Mouse (Mus musculus) splenic B cell, adult 2 months (primary cell): Measurements from ENCODE around the gene Gm9837.
A peak's percentile ranks its signal among the peaks of the same experiment; 100 is the strongest.

Experiments used
- DNase-seq: peaks from one replicate; pipeline ENCODE4 v3.0.0-alpha.2; 2011; ENCODE audit warnings: low read depth, low spot score
- H3K27me3 ChIP-seq: 2 replicates; pipeline ENCODE4 v1.6.1; 2012; ENCODE audit warnings: mild to moderate bottlenecking, low read length, moderate library complexity, mixed read lengths; ENCODE audit not compliant: control insufficient read depth, poor library complexity, insufficient read depth, severe bottlenecking
- H3K36me3 ChIP-seq: 2 replicates; pipeline ENCODE4 v1.6.1; 2012; ENCODE audit warnings: mild to moderate bottlenecking, low read length, moderate library complexity, mixed read lengths; ENCODE audit not compliant: control insufficient read depth, poor library complexity, insufficient read depth, severe bottlenecking

Gm9837 gene

DNA sequence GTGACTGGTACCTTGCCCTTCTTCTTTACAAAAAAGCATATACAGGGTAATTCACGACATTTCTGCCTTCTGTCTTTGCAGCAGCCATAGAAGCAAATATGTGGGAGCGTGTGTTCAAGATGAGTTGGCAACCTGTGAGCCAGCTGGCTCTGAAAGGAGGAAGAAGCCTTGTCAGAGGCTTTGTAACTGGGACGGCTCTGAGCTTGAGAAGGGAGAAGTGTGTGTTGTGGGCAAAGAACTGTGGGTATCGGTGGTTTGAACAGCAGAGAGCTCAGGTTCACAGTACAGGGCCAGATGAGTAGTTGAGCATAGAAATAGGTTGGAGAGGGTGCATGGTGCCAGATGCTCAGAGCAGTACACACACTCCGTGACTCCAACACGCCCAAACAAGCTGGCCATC, 26.7 kb upstream of the Gm9837 start:
- no peaks in the 10 kb centered on the region for H3K36me3 ChIP-seq
- H3K27me3 ChIP-seq, result no peaks in the 10 kb centered on the region
- DNase-seq, result no peak

DNA sequence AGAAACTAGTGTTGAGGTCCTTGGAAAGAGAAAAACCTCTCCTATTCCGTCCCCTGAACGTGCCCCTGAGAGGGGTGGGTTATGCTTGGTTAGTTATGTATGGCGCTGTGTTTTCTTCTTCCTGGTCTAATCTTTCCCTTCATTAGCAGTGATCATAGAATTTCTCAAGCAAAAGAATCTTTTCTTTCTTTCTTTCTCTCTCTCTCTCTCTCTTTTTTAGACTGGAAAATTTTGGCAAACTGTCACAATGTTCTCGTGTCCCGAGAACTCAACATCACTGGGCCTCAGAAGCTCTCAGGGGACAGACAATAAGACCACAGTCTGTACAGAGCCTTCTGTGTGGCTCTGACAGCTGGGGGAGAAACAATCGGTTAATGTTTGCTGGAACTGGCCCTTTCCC, 25.1 kb upstream of the Gm9837 start:
- no peaks in the 10 kb centered on the region for H3K27me3 ChIP-seq
- no peaks in the 10 kb centered on the region for H3K36me3 ChIP-seq
- no peak for DNase-seq

DNA sequence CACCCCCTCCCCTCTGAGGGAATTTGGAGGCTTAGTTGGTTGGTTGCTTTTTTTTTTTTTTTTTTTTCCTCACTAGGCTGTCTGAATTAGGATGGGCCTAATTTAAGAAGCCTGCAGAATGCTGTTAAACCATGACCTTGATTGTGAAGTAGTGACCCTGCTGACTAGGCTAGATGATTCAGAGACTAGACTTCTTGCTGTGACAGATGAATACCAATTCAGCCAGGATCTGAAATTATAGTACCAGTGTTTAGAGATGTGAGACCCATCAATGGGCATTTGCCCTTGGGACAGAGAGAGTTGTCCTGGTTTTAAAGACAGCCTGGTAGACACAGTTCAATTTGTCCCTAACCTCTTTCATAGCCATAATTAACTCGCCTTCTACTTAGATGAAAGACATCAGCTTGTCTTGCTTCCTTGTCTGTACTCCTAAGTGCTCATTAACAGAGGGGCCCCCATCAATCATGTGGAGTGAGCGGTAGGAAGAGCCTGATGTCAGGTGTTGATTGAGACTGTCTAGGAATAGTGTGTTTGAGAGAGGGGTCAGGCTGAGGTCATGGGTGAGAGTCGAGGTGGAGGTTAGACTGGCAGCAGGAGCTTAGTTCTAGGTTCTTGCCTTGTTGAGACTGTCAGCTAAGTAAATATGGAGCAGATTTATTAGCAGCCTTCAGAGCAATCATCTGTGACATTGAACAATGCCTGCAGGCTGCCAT, 23.1 kb upstream of the Gm9837 start:
- Histone ChIP-seq H3K27me3 (no peaks in the 10 kb centered on the region), H3K36me3 (no peaks in the 10 kb centered on the region)
- no peak for DNase-seq

- no peaks in the 10 kb centered on the region for H3K27me3 ChIP-seq
- no peak for DNase-seq
- H3K36me3 ChIP-seq, result no peaks in the 10 kb centered on the region
These were observed 21.7 kb upstream of the Gm9837 start for GRCm38 (mm10) chr11:53491954-53492401.

DNA sequence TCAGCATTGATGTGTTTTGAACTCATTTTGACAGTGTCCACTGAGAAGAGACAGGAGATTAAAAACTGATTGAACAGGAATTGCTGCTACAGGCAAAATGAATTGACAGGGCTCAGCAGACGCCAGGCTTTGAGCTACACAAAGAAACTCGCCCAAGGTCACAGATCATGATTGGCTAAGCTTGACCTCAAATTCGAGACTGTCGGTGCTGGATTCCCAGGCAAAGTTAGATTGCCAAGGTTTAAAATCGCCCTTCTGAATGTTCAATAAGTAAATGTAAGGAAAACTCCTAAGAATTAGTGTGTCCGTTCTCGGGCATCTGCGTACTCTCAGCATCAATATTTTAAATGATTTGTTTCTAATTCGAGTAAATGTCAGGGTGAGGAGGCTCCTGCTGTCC, 19.1 kb upstream of the Gm9837 start:
- no peaks in the 10 kb centered on the region for H3K27me3 ChIP-seq
- DNase-seq, result no peak
- H3K36me3 ChIP-seq, result no peaks in the 10 kb centered on the region

DNA sequence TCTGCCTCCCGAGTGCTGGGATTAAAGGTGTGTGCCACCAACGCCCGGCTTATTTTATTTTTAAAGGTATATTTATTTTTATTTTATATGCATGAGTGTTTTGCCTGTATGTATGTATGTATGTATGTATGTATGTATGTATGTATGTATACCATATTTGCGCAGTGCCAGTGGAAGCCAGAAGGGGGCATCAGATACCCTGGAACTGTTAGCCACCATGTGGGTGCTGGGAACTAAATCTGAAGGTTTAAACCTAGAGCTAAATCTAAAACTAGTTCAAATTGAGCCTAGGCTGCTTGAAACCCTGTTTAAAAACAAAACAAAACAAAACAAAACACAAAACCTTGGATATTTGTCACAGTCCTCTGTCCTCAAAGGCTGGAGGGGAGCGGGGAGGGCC, 18.7 kb upstream of the Gm9837 start:
- DNase-seq, result no peak
- Histone ChIP-seq H3K27me3 (no peaks in the 10 kb centered on the region), H3K36me3 (no peaks in the 10 kb centered on the region)

DNA sequence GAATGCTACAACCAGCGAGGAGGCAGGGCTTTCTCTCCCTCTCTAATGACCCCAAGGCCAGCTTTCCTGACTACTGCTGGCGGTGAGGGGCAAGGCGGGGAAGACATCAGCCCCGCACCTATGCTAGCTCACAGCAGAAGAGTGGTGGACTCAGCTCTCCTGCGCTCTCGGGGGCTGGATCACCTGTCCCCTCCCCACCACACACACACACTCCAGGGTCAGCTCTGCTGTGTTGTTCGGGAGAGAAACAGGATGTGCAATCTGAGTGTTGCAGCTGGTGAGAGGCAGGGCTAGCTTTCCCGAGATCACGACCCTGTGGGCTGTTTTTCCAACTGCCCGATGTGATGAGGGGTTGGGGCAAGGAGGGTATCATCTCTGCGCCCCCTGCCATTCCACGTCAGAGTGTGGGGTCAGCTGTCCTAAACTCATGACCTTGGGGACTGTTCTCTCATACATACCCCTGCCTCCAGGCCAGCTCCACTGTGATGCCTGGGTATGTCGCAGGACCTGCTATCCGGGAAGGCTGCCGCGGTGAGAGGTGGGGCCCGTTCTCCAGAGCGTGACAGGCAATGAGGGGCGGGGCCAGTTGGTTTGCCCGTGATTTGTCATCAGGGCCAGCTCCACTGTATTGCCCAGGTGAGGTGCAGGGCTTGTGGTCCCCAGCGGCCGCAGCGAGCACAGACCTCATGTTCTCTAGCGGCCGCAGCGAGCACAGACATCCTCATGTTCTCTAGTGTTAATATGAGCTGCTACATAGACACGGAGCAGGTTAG, 16.7 kb upstream of the Gm9837 start:
- Histone ChIP-seq H3K27me3 (no peaks in the 10 kb centered on the region), H3K36me3 (no peaks in the 10 kb centered on the region)
- peak; percentile 37 for DNase-seq

DNA sequence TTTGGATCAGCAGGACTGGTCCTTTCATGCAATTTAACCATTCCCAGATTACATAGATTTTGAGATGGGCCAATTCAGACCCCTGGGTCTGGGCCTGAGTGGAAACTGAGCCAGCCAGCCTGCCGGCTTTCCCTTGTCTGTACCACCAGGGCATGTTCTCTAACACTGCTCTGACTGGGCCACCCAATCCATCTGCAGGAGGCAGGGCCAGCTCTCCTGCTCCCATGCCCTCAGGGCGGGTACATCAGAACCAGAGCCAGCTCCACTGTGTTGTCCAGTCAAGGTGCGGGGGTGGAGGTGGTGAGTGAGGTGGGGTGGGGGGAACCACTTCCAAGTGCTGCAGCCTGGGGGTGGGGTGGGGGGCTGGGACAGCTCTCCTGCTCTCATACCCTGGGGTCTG, 16.1 kb upstream of the Gm9837 start:
- Histone ChIP-seq H3K27me3 (no peaks in the 10 kb centered on the region), H3K36me3 (no peaks in the 10 kb centered on the region)
- DNase-seq, result no peak

DNA sequence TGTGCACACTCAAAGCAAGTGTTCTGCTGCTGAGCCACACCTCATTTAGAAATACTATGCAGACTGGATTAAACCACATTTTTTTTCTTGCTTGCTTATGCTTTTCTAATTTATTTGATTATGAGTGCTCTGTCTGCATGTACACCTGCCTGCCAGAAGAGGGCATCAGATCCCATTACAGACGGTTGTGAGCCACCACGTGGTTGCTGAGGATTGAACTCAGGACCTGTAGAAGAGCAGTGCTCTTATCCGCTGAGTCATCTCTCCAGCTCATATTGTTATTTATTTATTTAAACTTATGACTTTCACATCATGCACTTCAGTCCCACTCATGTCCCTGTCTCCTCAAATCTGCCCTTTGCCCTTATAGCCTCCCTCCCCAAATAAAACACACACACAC, 15.4 kb upstream of the Gm9837 start:
- Histone ChIP-seq H3K36me3 (no peaks in the 10 kb centered on the region), H3K27me3 (no peaks in the 10 kb centered on the region)
- no peak for DNase-seq

DNA sequence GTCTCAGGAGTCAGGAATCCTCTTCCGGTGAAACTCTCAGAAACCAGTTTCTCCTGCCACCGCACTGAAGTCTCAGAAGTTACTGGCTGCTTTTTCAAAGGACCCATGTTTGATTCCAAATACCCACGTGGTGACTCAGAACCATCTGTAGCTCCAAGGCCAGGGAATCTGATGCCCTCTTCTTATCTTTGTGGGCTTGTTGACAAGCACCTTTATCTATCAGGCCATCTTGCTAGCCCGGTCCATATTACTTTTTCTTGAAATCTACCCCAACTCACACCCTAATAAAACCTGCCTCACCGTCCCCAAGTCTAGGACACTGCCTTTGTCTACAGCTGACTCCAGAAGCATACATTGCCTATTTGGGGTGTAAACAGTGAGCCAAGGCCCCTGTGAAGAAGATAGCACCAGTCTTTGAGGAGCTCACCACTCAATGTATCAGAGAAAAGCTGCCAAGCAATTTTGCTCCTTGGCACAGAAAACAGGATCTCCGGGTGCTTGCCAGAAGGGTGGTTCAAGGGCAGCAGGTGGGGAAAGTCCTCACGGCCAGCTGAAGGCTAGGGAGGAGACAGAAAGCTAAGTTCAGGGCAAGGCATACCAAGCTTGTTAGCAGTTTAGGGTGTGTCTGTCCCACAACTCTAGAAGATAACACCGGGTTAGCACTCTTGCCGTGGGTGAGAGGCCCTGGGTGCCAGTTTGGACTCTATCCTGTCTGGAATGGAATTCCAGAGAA, 13.0 kb upstream of the Gm9837 start:
- DNase-seq, result no peak
- H3K36me3 ChIP-seq, result no peaks in the 10 kb centered on the region
- no peaks in the 10 kb centered on the region for H3K27me3 ChIP-seq

- DNase-seq, result no peak
- H3K36me3 ChIP-seq, result no peaks in the 10 kb centered on the region
- no peaks in the 10 kb centered on the region; the same call in none of the 2 replicates for H3K27me3 ChIP-seq
These were observed 10.9 kb upstream of the Gm9837 start for GRCm38 (mm10) chr11:53481088-53481730.

- DNase-seq, result no peak
- H3K36me3 ChIP-seq, result no peaks in the 10 kb centered on the region
These were observed 9.6 kb upstream of the Gm9837 start, which contains the start of the genes Gm9945 and Sowaha for GRCm38 (mm10) chr11:53479783-53480301. Gm9945 (plus strand) TSS chr11:53480166. Sowaha (minus strand) TSS chr11:53480274.

GRCm38 (mm10) chr11:53479171-53479782, 9.0 kb upstream of the Gm9837 start:
- H3K36me3 ChIP-seq, result no peaks in the 10 kb centered on the region
- DNase-seq, result no peak
- no peaks in the 10 kb centered on the region; the same call in none of the 2 replicates for H3K27me3 ChIP-seq

More at GRCm38 (mm10) chr11:53479783-53480301, 9.6 kb upstream of the Gm9837 start, which contains the start of the genes Gm9945 and Sowaha:
- no peaks in the 10 kb centered on the region; the same call in none of the 2 replicates for H3K27me3 ChIP-seq
